Mouse (Mus musculus) yolk sac, embryonic 10.5 days (tissue): Measurements from ENCODE around the gene Thbs3.
A peak's percentile ranks its signal among the peaks of the same experiment; 100 is the strongest.

Experiments used
- DNase-seq: peaks from one replicate; pipeline ENCODE4 v3.0.0-alpha.2; 2017; ENCODE audit warnings: low spot score

Gene Thbs3

DNA sequence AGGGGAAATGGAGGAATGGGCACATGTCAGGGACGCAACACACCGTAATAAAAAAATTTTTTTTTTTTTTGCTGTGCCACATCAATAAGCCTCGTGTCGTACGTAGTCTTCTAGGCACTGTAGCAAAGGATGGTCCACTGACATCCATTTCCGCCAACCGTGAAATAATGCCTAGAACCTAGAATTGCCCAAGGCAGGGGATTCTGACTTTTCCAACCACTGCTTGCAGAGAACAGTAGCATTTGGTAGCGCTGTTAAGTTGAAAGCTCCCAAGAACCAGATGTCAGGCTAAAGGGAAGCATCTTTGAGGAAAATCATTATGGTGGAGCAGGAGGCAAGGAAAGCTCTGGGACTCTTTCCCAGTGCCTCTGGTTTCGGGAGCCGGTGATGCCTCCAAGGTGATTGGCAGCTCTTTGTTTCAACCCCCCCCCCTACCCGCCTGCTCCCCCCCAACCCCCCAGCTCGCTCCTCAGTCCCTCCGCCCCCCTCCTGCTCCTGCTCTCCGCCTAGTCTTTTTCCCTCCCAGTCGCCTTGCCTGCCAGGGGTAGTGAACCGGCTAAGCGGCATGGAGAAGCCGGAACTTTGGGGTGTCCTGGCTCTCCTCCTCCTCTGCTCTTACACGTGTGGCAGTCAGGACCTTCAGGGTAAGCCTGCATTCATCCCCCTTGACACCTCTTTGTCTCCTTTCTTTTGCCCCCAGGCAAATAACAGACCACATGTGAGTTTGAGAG, at the start of gene Thbs3:
Thbs3 (plus strand) TSS at position 500 of the 731 bp plus-strand sequence.
- DNase-seq = no peak

GRCm38 (mm10) chr3:89165268-89165870, 49.6 kb upstream of the Thbs3 start:
- DNase-seq = no peak

- no peak for DNase-seq
These were observed 48.0 kb upstream of the Thbs3 start for GRCm38 (mm10) chr3:89166945-89167344.

DNA sequence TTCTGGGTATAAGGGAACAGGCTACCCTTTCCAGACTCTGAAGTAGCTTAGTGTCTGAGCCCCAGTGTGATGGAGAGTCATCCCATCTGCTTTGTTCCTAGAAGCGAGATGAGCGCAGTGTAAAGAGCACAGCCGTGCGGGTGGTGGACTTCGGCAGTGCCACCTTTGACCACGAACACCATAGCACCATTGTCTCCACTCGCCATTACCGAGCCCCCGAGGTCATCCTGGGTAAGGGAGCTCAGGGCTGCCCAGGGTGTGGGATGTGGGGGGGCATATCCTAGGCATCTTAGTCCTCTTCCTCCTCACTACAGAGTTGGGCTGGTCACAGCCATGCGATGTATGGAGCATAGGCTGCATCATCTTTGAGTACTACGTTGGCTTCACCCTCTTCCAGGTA, 40.1 kb upstream of the Thbs3 start:
- no peak for DNase-seq

- no peak for DNase-seq
These were observed 39.4 kb upstream of the Thbs3 start for GRCm38 (mm10) chr3:89175544-89175943.

DNA sequence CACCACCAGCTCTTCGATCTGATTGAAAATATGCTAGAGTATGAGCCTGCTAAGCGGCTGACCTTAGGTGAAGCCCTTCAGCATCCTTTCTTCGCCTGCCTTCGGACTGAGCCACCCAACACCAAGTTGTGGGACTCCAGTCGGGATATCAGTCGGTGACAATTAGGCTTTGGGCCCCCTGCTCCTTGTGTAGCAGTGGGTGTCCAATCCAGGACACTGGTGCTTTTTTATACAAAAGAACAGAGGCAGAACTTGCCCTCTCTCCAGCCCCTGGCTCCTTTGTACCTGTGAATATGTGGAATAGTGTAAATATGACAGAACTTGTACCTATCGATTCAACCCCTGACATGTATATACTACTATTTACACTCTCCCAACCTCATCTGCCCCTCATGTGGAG, 38.6 kb upstream of the Thbs3 start:
- no peak for DNase-seq

DNA sequence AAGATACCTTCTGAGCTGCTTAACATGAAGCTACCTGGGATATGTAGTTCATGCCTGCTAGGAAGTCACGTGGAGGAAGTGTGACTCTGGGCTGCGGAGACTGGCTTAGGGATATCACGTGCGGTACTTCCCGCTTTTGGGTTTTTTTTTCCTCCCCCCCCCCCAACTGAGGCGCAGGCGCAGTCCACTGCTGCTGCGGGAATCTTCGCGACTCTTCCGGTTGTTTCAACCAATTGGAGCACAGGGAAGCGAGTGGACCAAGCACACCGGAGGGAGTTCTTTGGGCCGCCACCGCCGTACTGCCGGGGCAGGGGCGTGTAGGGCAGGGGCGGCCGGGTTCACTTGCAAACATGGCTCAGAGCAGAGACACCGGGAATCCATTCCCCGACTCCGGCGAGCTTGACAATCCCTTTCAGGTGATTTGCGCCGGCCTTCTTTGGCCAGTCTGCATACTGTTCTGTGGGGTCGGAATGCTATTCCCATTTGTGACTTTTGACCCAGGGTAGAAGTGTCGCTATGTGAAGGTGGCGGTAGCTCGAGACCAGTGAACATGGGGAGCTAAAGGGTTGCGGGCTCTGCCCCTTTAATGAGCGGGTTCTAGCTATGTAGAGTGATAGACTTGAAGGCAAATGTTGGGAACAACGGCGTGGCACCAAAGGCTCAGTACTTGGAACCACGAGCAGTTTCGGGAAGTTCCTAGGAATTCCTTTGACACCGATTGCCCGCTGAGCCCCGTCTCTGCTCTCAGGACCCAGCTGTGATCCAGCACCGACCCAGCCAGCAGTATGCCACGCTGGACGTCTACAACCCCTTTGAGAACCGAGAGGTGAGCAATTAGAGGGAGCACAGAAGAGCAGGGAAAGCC, 37.5 kb upstream of the Thbs3 start, which contains the start of gene Scamp3:
Scamp3 (plus strand) TSS at position 232 of the 865 bp plus-strand sequence.
- peak; percentile 97 for DNase-seq

- DNase-seq = no peak
These were observed 36.9 kb upstream of the Thbs3 start for GRCm38 (mm10) chr3:89178107-89178385.

DNA sequence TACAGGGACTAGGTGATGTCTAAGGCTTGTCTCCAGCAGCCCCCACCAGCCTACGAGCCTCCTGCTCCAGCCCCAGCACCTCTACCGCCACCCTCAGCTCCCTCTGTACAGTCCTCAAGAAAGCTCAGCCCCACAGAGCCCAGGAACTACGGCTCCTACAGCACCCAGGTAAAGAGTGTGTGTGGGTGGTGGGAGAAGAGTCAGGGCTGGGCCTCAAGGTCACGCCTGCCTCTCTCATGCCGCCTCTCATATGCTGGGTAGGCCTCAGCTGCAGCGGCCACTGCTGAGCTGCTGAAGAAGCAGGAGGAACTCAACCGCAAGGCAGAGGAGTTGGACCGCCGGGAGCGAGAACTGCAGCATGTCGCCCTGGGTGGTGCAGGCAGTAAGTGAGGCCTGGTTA, 35.9 kb upstream of the Thbs3 start:
- DNase-seq = no peak

DNA sequence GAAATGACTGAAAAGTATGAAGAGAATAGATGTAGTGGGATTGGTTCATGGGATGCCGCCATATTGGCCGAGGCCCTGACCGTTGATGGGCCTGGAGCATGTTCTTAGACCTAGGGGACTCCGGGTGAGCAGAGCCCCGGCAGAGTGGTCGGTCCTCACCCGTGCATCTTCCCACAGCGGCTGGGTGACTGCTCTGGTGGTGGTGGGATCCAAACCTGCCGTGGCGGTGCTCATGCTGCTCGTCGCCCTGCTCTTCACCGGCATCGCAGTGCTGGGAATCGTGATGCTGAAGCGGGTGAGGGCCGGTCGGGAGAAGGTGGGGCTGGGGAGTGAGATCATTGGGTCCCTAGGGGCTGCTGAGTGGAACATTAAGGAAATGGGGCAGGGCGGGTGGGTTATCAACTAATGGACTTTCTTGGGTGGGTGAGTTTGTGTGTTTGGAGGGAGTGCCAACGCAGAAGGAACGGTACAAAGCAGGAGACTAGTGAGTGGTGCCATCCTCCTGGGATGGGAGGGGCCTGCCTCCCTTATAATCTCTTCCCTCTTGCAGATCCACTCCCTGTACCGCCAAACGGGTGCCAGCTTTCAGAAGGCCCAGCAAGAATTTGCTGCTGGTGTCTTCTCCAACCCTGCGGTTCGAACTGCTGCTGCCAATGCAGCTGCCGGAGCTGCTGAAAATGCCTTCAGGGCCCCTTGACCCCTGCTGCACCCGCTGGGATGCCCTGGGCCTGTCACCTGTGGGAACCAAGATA, 33.1 kb upstream of the Thbs3 start:
- no peak for DNase-seq

GRCm38 (mm10) chr3:89182531-89183057, 32.4 kb upstream of the Thbs3 start:
- no peak for DNase-seq

DNA sequence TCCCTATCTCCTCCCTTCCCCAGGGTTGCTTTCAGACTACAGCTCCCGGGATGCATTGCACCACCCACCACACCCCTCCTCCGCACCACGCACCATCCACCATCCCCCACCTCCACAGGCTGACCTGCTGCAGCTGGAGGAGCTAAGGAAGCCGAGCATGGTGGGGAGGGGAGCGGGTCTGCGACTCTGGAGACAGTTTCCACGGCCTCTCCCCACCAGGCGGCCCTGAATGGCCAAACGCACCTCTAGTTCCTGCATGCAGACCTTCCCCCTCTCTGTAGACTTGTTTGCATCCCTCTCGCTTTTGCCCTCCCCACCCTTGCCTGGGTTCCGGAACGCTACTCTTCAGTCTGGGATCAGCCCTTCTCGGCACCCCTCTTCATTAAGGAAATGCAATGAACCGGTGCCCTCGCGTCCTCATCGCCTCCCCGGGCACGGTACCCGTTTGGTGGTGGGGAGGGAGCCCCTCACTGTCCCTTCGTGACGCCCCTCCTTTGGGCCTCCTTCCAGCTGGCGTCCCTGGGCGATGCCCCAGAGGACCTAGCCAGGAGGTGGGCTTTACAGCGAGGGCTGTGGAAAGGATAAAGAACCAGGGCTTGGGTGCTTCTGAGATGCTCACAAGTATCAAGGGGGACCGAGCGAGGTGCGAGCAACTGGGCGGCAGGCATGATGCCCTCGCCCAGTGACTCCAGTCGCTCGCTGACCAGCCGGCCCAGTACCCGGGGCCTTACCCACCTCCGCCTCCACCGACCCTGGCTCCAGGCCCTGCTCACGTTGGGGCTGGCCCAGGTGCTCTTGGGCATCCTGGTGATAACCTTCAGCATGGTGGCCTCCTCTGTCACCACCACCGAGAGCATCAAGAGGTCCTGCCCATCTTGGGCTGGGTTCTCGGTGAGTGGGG, 31.7 kb upstream of the Thbs3 start, which contains the start of gene Fam189b:
Fam189b (plus strand) TSS at position 86 of the 901 bp plus-strand sequence.
- peak; percentile 90 for DNase-seq

DNA sequence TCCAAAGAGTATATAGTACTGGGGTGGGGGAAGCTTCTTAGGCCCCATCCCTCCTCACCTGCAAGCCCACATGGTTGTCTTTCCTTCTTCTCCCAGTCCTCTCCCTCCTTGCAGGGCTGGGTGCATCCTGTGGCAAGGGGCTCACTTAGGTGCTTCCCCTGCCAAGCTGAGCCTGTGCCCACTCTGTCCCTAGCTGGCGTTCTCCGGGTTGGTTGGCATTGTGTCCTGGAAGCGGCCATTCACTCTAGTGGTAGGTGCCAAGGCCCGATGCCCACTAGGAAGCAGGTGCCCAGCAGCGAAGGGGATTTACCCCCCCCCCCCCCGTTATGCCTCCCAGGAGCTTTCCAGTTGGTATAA, 31.0 kb upstream of the Thbs3 start:
- DNase-seq = no peak

DNA sequence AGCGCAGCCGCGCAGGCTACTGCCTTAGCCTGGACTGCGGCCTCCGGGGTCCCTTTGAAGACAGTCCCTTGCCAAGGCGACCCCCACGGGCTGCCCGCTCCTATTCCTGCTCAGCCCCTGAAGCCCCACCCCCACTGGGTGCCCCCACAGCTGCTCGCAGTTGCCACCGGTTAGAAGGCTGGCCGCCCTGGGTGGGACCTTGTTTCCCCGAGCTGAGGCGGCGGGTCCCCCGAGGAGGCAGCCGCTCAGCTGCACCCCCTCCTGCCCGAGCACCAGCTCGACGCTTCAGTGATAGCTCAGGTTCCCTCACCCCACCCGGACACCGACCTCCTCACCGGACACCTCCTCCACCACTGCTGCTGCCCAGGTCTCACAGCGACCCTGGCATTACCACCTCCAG, 27.8 kb upstream of the Thbs3 start:
- DNase-seq = no peak

DNA sequence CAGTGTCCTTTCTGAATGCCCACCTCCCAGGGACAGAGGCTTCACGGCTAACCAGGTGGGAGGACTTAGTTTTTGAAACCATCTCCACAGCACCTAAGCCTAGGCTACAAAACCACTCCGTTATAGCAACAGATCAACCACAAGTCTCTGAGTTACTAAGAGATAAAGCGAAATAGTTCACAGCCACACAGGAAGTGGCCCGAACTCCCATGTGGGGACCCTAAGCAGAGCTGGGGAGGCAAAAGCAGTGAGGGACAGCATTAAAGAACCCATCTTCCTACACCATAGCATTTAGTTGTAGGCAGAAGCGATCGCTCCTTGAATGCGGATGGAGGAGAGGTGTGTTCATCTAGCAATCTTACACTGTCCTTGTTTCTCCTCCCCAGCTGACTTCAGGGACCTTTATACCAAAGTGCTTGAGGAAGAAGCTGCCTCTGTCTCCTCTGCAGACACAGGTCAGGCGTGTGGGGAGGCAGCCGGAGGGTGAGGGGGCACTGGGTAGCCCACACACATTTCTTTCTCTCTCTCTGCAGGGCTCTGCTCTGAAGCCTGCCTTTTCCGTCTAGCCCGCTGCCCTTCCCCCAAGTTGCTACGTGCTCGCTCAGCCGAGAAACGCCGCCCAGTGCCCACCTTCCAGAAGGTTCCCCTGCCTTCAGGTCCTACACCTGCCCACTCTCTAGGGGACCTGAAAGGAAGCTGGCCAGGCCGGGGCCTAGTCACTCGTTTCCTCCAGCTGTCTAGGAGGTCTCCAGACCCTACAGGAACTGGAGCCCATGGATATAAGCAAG, 27.1 kb upstream of the Thbs3 start:
- DNase-seq = no peak

DNA sequence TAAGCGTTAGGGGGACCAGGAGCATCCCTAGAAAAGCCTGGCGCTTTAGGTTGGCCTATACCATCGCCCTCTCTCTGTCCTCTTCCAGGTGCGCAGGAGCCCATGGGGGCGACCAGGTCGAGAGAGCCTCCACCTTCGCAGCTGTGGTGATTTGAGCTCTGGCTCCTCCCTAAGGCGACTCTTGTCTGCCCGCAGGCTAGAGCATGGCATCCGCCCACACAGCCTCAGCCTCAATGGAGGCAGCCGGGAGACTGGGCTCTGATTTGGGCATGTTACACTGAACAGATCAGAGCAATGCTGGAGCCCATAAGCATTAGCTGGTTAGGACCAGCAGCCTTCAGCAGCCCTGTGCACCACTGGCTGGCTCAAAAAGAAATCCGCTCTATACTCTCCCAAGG, 26.5 kb upstream of the Thbs3 start:
- no peak for DNase-seq

GRCm38 (mm10) chr3:89190436-89190835, 24.5 kb upstream of the Thbs3 start:
- no peak for DNase-seq

DNA sequence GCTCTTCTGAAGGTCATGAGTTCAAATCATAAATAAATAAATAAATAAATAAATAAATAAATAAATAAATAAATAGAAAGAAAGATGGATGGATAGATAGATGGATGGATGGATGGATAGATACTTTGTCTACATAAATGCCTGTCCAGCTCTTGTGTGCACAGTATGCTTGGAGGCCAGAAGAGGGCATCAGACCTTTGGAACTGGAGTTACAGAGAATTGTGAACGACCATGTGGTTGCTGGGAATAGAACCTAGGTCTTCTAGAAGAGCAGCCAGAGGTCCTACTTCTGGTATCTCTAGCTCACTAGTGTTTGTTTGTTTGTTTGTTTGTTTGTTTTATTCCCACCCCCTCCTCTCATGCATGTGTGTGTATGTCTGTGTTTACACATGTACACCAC, 21.6 kb upstream of the Thbs3 start:
- no peak for DNase-seq

DNA sequence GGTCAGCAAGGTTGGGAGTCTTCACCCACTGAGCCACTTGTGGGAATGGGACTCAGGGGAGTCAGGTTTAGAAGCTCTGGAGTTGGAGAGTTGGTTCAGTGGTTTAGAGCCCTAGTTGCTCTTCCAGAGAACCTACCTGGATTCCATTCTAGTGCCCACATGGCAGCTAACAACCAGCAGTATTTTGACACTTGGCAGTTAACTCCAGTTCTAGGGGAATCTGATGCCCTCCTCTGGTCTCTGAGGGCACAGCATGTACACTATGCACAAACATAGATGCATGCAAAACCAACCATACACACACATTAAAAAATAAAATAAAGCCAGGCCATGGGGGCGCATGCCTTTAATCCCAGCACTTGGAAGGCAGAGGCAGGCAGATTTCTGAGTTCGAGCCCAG, 21.1 kb upstream of the Thbs3 start:
- DNase-seq = no peak
